Mouse (Mus musculus) lung, postnatal 0 days (tissue): Measurements from ENCODE around the gene Klk1b8.

Experiments used
- CTCF ChIP-seq: IDR thresholded peaks from 2 replicates; pipeline ENCODE4 v1.5.1; 2016; ENCODE audit warnings: antibody characterized with exemption, mild to moderate bottlenecking
- EP300 ChIP-seq: IDR thresholded peaks from 2 replicates; pipeline ENCODE4 v1.6.1; 2016; ENCODE audit warnings: antibody characterized with exemption, mild to moderate bottlenecking, control low read depth

- TF ChIP-seq CTCF (no peak), EP300 (no peak)
Observed at GRCm38 (mm10) chr7:43933440-43933839, 17.0 kb upstream of the Klk1b8 start, which contains the start of gene Klk15.
